Mouse (Mus musculus) heart, postnatal 4 days (tissue): ENCODE measurements around the gene Meltf. TPM values are rescaled to one million over a fixed set of nuclear protein-coding genes. Genes with fewer than 3 reads are reported as not detected.

ENCODE experiments used
- DNase-seq: peaks from one replicate; pipeline ENCODE4 v3.0.0; 2021
- total RNA-seq, 2 experiments: library from RNA; stranded (reverse); gene quantifications; 2 replicates each; pipeline ENCODE4 v1.2.3; 2021

Meltf gene
- total RNA-seq, result under 1 TPM in 1 of 2 experiments, not detected in 1; 0.07 TPM

GRCm38 (mm10) chr16:31878573-31879257 is at the start of gene Meltf:
TSS of gene Meltf (plus strand) at chr16:31878810.
- peak; percentile 86 for DNase-seq

- no peak for DNase-seq
These were observed 47.9 kb upstream of the Meltf start for GRCm38 (mm10) chr16:31830726-31831125.

- DNase-seq, result no peak
These were observed 45.8 kb upstream of the Meltf start for GRCm38 (mm10) chr16:31832630-31833422.

- peak; percentile 40 for DNase-seq
These were observed 44.5 kb upstream of the Meltf start for GRCm38 (mm10) chr16:31834011-31834584.

- no peak for DNase-seq
These were observed 43.8 kb upstream of the Meltf start for GRCm38 (mm10) chr16:31834662-31835318.

GRCm38 (mm10) chr16:31837362-31837761 is 41.2 kb upstream of the Meltf start:
- DNase-seq, result no peak

GRCm38 (mm10) chr16:31844246-31844645 is 34.4 kb upstream of the Meltf start:
- no peak for DNase-seq

GRCm38 (mm10) chr16:31846763-31847162 is 31.8 kb upstream of the Meltf start:
- no peak for DNase-seq

- peak; percentile 34 for DNase-seq
These were observed 14.7 kb upstream of the Meltf start for GRCm38 (mm10) chr16:31863920-31864319.

- DNase-seq, result no peak
These were observed 13.4 kb upstream of the Meltf start for GRCm38 (mm10) chr16:31865242-31865641.

GRCm38 (mm10) chr16:31866911-31867310 is 11.7 kb upstream of the Meltf start:
- DNase-seq, result no peak

GRCm38 (mm10) chr16:31867736-31868135 is 10.9 kb upstream of the Meltf start:
- no peak for DNase-seq

GRCm38 (mm10) chr16:31873721-31874120 is 4.9 kb upstream of the Meltf start:
- DNase-seq, result no peak

- no peak for DNase-seq
These were observed 3.2 kb upstream of the Meltf start for GRCm38 (mm10) chr16:31875391-31875790.

GRCm38 (mm10) chr16:31876386-31876785 is 2.2 kb upstream of the Meltf start:
- DNase-seq, result no peak

- no peak for DNase-seq
These were observed 558 bp upstream of the Meltf start for GRCm38 (mm10) chr16:31878052-31878451.

GRCm38 (mm10) chr16:31880146-31880840 is 1.7 kb downstream of the Meltf start:
- no peak for DNase-seq

GRCm38 (mm10) chr16:31882381-31882908 is 3.8 kb downstream of the Meltf start:
- DNase-seq, result no peak

GRCm38 (mm10) chr16:31883302-31883701 is 4.7 kb downstream of the Meltf start:
- DNase-seq, result no peak

GRCm38 (mm10) chr16:31883902-31884301 is 5.3 kb downstream of the Meltf start:
- no peak for DNase-seq

GRCm38 (mm10) chr16:31890907-31891306 is 12.3 kb downstream of the Meltf start:
- DNase-seq, result no peak
